Mouse (Mus musculus) cerebellum, postnatal 10 days (tissue): ENCODE data around the gene Tecr.
A peak's percentile ranks its signal among the peaks of the same experiment; 100 is the strongest.

Source experiments
- DNase-seq, 2 experiments: peaks; one replicate each; pipeline ENCODE4 v3.0.0; 2021; ENCODE audit warnings: mixed read lengths in 2 of 2

Tecr gene

DNA sequence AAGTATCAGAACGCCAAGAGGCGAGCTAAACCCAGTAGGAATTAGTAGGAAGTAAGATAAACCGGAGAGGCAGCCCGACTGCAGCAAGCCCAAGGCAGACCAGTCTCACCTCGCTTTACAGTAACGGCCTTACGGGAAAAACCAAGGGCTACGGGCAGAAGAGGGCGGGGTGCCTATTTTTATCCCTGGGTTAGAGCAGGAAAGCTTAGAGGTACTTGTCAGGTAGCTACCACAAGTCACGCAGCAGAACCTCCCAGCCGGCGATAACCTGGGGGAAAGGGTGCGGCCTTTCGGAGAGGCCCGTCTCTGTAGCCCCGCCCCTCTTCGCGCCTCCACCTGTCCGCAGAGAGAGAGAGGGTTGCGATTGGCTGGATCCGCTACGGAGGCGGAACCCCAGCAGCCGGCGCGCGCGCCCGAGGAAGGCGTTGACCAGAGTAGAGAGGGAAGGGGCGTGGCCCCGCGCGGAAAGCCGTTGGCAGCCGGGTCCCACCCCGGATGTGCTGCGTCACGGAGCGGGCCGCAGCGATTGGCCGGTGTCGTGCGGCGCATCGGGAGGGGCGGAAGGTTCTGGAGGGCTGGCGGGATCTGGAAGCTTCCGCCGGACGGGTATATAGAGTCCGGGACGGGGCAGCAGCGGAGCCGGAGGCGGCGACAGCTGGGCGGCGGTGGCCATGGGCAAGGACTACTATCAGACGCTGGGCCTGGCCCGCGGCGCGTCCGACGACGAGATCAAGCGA lies at the start of gene Tecr, which contains the start of gene Dnajb1:
Gene Tecr, minus strand, starts transcription at position 311 of the 737 bp plus-strand sequence.
Gene Dnajb1, plus strand, starts transcription at position 533 of the 737 bp plus-strand sequence.
- peak; percentile 100 for DNase-seq

DNA sequence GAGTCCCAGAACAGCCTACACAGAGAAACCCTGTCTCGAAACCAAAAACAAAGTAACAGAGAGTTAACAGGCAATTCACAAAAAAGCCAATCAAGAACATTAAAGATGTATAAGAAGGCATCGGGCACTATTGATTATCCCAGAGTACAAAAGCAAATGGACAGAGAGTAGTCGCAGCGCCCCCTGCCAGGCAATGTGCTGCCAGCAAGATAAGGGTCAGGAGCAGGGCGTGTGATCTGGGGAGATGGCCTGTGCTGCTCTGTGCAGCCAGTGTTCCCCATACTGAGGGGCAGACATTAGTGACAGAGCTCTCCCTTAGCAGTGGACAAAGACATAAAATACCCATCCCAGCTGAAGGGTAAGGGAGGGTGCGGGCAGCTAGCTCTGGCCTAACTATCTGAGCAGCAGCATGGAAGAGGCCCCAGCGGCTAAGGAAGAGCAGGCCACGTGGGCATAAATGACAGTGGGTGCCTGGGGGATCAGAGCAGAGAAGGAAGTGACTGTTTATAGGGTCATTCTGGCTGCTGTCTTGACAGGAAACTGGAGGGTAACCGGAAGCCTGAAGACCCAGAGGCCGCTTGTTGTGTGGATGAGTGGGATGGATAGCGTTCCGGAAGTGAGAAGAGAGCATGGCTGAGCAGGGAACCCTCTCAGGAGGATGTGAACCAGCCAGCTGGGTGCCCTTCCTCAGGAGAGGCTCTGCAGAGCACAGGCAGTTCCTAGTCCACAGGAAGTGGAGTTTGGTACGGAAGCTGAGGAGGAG lies 48.9 kb upstream of the Tecr start:
- no peak for DNase-seq

DNA sequence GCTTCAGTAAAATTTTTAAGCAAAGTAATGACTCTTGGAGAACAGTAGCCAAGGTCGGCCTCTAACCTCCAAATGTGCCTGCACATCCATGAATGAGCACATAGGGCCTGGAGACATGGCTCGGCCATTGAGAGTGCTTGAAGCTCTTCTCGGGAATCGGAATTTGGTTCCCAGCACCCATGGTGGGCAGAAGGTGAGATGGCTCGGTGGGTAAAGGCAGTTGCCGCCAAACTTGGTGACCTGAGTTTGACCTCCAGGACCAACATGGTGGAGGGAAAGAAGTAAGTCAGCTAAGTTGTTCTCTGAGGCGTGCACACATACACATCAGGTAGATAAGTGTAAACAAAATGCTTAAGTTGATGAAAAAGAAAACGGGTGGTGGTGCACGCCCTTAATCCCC lies 48.3 kb upstream of the Tecr start:
- DNase-seq: no peak

DNA sequence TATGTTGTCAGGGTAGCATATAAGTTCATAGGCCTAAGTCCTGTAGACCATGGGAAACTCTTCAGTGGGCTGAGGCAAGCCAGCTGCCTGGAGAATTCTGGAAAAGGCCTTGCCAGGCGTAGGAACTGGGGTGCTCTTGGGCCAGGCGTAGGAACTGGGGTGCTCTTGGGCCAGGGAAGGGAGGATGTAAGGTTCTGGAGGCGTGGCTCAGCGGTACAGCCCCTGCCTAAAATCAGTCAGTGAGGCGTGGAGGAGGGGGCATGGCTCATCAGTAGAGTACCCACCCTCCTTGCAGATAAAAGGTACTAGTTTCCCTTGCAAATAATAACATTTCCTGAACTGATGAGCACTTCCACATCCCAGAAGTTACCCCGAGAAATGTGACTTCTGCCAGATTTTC lies 47.0 kb upstream of the Tecr start:
- no peak for DNase-seq

DNA sequence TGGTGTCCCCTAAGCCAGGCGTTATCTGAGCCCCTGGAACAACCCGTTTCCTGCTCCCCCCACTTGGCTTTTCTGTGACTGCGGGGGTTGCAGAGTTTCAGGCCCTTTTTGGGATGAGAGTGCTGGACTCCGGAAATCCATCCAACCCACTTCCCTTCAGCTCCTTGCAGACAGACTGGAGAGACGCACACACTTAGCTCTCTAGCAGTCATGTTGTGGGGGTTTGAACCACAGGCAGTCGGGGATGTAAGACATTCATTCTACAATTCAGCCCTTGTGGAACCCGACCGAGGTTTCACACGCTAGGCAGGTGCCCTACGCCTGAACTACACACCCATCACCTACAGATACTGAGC lies 45.9 kb upstream of the Tecr start:
- no peak for DNase-seq

DNA sequence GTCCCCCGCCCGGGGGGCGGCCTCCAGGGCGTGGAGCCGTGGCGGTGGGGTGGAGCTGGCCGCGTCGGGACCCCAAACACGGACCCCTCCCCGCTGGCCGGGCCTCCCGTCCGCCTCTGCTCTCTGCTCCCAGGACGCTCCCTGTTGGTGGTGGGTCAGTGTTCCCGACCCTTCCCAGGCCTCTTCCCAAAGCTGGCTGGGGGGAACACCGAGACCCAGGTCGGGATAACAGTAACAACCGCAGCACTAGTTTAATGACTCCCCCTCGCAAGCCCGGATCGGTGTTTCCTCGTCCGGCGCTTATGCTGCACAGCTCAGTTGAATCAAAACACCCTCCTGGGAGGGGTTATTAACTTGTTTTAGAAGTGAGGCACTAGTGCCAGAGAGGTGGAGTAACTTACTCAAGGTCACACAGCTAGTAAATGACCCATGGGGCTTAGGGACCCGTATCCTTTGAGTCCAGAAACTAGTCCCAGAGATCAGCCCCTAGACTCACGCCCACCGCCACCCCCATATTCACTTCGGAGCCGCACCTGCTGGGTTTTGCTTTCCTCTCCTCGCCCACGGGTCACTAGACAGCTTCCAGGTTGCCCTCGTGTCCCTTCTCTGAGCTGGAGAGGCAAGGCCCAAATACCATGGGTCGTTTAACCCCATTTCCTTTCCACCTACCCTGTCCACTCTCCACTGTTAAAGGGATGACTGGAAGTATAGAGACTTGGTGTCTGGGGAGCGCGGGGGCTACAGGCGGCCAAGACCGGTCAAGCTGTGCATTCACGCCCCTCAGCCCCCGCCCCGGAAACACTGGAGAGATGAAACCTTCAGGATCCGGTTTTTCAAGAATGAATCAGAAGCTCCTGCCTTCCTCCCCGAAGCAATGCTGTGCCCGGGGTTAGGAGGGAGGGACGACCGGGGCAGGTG lies 45.2 kb upstream of the Tecr start:
- DNase-seq: peak in 1 of 2 experiments; percentile 38

DNA sequence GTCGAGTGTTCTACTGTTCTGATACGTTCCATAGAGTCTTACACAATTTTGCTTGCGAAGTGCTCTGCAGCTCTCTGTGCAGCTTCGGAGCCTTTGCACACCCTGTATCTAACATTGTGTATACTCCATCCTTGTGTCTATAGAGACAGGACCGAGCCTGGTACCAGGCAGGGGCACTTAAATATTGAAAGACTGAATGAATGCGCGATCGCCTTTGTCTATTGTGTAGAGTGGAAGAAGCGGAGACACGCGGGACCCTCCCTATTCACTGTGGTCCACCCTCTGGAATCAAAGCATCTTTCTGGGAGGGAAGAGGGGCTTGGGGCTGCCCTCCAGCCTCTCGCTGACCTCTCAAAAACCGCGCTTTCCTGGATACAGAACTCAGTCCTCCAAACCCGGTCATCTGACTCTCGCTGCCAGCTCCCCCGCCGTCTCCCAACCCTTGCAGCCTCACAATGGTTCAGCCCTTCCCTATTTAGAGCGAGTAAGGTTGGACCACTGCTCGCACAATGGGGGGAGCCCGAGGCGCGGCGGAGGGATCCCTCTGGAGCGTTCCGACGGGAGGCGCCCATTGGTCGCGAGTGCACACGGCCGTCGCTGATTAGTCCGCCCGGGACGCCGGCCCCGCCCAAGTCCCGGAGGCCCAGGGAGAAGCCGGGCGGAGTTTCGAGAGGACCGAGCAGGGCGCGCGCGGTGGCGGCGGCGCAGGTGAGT lies 44.4 kb upstream of the Tecr start, which contains the start of gene Gipc1:
Gene Gipc1, plus strand, starts transcription at position 648 of the 714 bp plus-strand sequence.
- DNase-seq: peak; percentile 96 to 98

DNA sequence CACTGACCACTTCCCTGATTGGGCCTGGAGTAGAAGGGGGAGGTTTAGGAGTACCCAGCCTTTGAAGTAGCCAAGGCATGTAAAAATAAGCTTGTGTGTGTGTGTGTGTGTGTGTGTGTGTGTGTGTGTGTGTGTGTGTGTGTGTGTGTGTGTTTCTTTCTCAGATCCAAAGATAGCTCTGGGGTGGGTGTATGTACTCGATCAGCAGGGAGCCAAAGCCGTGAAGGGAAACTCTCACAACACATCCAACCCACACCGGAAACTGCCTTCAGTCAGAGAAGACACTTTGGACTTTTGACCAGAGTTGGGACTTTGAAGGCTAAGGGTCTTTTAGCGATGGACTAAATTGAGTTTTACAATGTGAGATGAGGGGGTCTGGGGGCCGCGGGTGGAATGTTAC lies 41.9 kb upstream of the Tecr start:
- no peak for DNase-seq

DNA sequence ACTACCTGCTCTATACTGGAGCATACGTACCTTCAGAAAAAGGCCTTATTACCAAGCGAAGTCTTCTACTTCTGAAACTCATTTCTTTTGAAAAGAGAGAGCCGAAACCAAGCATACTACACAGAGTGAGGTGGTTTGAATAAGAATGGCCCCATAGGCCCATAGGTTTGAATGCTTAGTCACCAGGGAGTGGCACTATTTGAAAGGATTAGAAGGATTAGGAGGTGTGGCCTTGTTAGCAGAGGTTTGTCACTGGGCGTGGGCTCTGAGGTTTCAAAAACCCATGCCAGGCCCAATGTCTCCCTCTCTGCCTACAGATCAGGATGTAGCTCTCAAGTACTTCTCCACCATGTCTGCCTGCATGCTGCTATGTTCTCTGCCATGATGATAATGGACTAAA lies 40.3 kb upstream of the Tecr start:
- no peak for DNase-seq

DNA sequence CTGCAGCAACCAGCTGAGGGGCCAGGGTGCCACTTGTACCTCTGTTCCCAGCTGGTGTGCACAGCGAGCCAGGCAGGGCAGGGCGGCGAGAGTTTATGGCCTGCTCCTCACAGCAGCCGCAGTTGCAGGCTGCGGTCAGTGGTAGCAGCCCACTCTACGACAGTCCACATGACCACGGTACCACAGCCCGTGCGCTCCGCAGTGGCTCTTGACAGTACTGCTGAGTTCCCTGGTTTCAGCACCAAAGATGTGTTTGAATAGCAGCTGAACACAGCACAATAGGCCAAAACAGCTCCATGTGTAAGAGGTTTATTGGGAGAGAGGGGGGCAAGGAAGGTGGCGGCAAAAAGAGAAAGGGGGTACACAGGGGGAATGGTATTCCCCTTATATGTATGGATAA lies 39.7 kb upstream of the Tecr start:
- no peak for DNase-seq

DNA sequence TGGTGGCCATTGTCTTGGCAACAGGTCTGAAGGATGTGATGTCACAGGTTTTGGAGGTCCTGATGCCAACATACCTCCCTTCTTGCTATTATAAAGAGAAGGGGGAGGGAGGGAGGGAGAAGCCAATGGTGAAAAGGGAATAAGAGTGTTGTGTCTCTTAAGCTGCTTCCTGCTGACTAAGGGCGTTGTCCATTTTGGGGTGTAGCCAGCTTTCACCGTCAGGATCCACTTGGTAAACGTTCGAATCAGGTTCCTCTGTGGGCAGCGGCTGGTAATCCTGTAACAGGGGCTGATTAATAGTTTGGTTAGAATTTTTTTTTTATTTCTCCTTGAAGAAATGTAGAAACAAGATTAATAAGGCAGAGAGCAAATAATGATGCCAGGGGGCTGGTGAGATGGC lies 31.9 kb upstream of the Tecr start:
- DNase-seq: no peak

DNA sequence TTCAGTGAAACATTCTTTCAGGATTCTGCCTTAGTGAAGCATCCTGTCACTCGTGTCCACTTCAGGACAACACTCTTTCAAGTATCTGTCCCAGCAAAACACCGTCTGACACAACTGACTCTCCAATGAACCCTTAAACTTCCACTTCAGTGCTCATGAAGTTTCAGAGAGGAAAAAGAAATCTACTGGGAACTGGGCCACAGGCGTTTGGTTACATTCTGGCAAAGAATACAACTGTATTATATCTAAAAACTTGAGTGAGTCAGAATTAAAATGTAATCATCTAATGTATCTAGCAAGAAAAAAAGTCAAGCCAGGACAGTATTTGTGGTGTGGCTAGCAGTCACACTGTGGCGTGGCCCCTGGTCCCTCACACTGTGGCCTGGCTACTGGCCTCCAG lies 31.1 kb upstream of the Tecr start:
- DNase-seq: no peak

DNA sequence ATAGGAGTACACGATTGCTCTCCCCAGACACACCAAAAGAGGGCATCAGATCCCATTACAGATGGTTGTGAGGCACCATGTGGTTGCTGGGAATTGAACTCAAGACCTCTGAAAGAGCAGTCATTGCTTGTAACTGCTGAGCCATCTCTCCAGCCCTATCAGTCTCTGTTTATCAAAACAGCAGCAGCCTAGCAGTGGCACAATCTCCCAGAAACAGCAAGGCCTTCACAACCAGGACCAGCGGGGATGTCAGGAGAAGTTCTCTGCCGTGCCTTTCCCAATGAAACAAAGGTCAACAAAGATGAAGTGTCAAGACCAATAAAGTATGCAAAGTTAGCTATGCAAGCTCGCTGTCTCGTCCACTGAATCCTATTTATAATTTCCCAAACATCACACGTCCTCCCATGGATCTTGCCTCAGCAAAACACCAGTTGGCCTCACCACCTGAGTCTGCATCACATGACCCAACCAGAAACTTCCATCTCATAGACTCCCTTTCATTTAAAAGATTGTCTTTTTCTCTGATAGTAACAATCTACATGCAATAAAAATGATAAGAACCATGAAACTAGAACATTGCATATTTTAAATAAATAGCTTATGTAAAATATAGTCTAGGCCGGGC lies 24.4 kb upstream of the Tecr start:
- no peak for DNase-seq

DNA sequence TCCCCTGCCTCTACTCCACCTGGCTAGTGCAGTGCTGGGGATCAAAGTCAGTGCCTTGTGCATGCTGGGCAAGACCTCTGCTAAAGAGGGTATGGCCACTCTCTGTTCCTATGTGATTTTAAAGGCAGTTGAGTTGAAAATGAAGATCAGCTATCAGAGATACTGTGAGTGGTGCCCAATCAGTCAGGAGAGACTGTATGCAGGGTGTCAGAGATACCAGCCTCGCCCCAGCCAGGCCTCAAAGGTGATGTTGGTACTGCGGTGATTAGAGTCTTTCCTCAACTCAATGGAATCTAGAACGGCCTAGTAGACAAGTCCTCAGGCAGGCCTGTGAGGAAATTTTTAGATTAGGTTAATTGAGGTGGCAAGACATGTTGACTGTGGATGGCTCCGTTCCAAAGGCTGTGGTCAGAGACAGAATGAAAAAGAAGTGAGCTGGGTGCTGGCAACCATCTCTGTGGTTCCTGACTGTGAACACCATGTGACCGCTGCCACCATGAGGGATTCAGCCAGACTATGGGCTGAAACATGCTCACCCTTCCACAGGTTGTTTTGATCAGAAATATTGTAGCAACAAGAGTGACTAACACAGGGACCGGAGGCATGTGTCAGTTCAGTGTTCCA lies 18.0 kb upstream of the Tecr start:
- DNase-seq: no peak

DNA sequence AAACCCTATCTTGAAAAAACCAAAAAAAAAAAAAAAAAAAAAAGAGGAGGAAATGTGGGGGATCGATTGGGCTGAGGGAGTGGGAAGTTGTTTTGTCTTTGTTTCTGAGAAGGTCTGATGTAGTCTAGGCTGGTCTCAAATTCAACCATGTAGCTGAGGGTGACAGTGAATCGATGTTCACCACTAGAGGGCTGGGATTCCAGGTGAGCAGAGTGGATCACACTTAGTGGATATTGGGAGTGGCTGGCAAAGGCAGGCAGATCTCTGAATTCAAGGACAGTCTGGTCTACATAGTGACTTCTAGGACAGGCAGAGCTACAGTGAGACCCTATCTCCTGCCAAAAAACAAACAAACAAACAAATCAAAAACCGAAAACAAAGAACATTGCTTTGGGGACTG lies 17.0 kb upstream of the Tecr start:
- DNase-seq: peak; percentile 68 to 76

DNA sequence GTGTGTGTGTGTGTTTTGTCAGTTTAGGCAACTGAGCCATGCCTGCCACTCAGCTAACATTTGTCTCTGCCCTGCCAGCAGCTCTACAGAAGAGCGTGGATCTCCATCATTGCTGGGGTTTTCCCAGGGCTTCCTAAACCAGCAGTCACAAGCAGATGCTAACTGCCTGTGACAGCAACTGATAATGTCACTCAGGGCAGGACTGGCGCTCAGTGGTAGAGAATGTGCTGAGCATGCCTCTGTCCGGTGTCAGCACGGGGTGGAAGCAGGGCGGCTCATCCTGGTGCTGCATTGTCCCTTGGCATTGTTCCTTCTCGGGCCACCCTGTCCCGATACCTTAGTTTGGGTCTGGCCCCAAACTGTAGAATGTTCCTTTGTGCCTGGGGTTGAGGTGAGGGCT lies 15.8 kb upstream of the Tecr start:
- DNase-seq: no peak

DNA sequence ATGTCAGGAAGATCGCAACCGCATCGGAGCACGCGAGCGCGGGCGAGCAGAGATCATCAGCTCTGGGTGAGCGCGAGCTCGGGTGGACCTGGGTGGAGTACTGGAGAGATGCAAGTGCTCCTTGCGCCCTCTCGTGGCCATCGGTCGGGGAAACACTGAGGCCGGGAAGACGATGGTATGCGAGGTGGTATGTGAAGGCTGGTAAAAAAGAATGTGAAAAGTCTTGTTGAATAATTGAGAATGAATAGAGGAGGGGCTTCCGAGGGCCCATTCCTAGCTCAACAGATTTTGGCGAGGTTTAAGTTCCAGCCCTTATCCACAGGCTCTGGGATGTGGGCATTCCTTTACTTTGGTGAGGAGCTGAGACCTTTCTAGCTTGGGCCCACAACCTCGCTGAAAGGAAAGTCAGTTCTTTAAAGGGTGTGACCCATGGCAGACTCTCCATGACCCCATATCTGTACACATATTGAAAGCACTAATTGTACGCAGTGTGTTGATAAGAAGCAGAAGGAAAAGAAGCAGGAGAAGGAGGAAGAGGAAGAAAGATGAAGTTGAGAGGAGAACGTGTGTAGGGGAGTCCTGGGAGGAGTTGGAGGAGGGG lies 14.7 kb upstream of the Tecr start:
- DNase-seq: peak; percentile 96

DNA sequence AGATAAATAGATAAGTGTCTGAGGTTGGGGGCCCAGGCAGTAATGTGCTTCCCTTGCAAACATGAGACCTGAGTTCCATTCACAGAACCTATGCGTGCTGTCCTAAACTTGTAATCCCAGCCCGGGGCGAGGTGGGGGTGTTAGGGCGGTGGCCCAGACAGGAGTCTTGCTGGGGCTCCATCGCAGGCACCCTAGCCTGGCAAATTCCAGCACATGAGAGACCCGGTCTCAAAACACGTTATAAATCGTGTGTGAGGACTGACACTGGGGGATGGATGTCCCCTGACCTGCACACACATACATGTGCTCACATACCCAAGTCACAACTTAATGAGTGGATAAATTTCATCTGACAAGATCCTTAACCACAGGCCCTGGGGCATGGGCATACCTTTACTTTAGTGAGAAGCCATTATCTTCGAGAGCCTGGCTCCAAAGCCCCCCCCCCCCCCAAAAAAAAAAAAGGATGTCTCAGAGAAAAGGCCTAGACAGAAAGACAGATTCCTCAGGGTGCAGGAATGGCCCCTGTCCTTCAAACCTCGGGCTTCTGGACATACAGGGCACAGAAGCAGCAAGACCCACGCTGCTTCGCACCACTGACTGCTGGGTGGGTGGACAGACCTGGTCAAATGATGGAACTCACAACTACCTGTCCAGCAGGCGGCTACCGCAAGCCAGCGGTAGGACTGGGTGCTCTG lies 14.1 kb upstream of the Tecr start:
- DNase-seq: no peak

DNA sequence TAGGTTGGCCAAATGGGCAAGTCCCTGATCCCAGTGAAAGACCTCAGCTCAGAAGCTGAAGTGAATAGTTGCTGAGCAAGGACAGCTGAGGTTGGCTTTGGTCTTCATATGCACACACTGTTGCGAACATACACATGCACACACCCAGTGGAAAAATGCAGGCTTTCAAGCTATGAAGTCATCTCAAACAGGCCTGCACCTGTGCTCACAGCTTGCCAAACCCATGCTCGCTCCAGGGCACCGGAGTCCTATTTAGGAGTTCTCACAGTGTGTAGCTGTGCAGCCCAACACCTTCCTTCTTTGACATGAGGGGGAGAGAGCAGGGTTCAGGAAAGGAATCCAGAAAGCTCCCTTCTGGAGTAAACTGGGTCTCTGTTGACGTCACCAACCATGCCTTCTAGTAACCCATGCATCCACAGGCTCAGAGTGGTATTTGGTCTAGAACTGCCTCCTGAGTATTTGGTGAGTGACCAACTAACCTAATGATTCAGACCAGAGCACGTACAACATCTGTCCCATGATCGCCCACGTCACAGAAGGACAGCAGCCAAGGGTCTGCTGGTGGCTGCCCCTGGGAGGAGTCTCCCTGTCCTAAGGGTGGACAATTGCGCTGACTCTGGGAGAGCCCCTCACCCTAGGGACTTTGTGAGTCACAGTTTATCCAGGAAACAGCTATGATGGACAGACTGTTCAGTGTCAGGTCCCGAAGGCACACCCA lies 12.0 kb upstream of the Tecr start:
- no peak for DNase-seq

DNA sequence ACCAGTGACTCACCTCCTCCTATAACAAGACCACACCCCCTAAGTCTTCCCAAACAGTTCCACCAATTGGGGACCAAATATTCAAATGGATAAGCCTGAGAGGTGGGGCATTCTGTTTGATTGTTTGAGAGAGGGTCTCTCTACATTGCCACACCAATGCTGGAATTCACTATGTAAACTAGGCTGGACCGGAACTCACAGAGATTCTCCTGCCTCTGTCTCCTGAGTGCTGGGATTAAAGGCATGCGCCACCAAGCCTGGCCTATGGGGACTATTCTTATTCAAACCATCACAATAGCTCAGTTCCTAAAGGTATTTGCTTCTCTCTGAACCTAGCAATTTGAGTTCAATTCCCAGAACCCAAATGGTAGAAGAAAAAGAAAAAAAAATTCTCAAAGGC lies 10.8 kb upstream of the Tecr start:
- no peak for DNase-seq
